Mouse (Mus musculus): ENCODE measurements at regions not wholly inside any gene's neighbourhood (a gene's known extent, or its start where the extent isn't known, plus 50 kb on each side); places are given as distances from the start of the nearest gene placed in this dataset.
A peak's percentile ranks its signal among the peaks of the same experiment; 100 is the strongest.

DNA sequence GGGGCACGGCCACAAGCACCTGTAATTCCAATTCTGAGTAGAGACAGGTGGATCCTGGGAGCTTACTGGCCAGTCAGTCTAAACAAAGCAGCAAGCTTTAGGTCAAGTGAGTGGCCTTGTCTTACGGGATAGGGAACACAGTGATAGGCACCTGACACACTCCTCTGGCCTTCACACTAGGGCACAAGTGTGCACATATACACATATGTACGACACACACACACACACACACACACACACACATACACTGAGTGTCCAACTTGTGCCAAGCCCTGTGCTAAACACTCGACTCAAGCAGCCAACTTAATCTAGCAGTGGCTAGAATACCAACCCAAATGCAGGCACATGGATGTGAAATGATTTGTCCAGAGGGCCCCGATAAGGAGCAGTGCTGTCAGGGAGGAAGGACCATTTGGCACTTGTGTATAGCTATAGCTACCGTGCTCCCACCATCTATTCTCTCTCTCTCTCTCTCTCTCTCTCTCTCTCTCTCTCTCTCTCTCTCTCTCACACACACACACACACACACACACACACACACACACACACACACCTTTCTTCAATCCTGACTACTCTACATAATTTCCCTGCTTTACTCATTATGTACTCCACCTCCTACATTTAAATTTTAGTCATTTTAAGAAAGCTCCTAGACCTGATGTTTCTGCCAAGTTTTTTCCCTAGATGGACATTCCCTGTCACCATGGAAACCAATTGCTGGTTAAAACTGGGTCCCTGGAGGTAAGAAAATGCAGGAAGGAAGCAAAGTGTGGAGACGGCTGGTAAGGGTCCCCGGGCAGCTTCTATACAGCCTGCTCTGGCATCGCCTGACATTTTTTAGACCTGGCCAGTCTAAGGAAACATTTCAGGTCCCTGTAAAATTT, 609.2 kb downstream of the Zfp706 start:
- no peaks in the 10 kb centered on the region for H3K27me3 ChIP-seq (ENCODE audit: insufficient read depth, low read length)
- no peak overlapping the region for H3K27ac ChIP-seq
- 57% methylated on average over 9 of the region's 9 CpGs for WGBS
- no peak overlapping the region for H3K9ac ChIP-seq (replicated peaks; ENCODE audit: low read length)
- H3K36me3 ChIP-seq (ENCODE audit: insufficient read depth, low read length), result no peaks in the 10 kb centered on the region
- TF ChIP-seq CTCF (IDR thresholded peaks at IDR 0.05; ENCODE audit: low read depth), result no peak
- H3K4me2 ChIP-seq (ENCODE audit: low read depth, low read length), result no peak overlapping the region
- peak; percentile 66 for ATAC-seq
- no peak overlapping the region for H3K4me3 ChIP-seq (ENCODE audit: low read length)
- H3K4me1 ChIP-seq (ENCODE audit: insufficient read depth, low read length), result 0 out of 2 replicates have a peak, but pooled peaks cover 5% of the 10 kb centered on the region
- DNase-seq (ENCODE audit: low spot score), result peak; percentile 69
- H3K9me3 ChIP-seq (ENCODE audit: low read length), result no peaks in the 10 kb centered on the region

DNA sequence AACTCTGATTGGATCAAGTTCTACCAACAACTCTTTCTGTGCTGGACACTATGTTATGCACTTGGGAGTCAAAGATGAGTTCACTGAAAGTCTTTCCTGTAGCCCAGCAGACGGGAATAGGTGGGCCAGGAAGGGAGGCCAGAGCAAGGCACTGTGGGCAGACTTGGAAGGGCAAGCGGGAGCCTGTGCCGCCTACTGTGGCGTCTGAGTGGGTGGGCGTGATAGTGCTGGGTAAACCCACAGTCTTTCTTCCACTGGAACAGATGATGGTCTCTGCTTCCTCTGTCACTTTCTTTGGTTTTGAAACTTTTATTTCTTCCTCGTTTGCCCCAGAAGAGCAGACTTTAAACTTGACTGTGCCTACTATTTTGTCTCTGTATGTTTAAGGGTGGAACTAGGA, 610.8 kb downstream of the Zfp706 start:
- H3K4me1 ChIP-seq (ENCODE audit: insufficient read depth, low read length), result 0 out of 2 replicates have a peak, but pooled peaks cover 5% of the 10 kb centered on the region
- 89% methylated on average over 6 of the region's 6 CpGs for WGBS
- H3K27ac ChIP-seq, result no peak overlapping the region
- H3K9ac ChIP-seq (replicated peaks; ENCODE audit: low read length), result no peak overlapping the region
- DNase-seq (ENCODE audit: low spot score) (no peak), ATAC-seq (no peak)
- H3K4me2 ChIP-seq (ENCODE audit: low read depth, low read length), result no peak overlapping the region
- TF ChIP-seq CTCF (IDR thresholded peaks at IDR 0.05; ENCODE audit: low read depth), result no peak
- no peak overlapping the region for H3K4me3 ChIP-seq (ENCODE audit: low read length)
- H3K36me3 ChIP-seq (ENCODE audit: insufficient read depth, low read length), result no peaks in the 10 kb centered on the region
- no peaks in the 10 kb centered on the region for H3K27me3 ChIP-seq (ENCODE audit: insufficient read depth, low read length)
- H3K9me3 ChIP-seq (ENCODE audit: low read length), result no peaks in the 10 kb centered on the region

DNA sequence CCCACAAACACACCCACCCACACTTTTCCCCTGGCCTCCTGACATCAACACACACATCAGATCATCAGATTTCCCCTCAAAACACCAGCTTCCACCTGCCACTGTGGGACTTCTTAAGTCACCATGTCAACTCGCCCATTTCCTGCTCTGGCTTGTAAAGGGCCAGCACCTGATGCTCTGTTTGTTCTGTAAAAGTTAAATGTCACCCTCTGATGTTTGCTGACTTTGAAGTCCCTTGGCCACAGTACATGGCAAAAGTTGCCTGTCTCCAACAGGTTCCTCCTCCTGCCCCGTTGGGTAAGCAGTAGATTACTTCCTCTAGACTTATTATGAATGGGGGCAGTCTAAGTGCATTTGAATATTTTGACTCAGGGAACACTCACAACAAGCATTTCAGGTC, 611.3 kb downstream of the Zfp706 start:
- no peak overlapping the region for H3K27ac ChIP-seq
- H3K27me3 ChIP-seq (ENCODE audit: insufficient read depth, low read length), result no peaks in the 10 kb centered on the region
- 58% methylated on average over 2 of the region's 2 CpGs for WGBS
- 0 out of 2 replicates have a peak, but pooled peaks cover 5% of the 10 kb centered on the region for H3K4me1 ChIP-seq (ENCODE audit: insufficient read depth, low read length)
- DNase-seq (ENCODE audit: low spot score) (no peak), ATAC-seq (no peak)
- TF ChIP-seq CTCF (IDR thresholded peaks at IDR 0.05; ENCODE audit: low read depth), result no peak
- no peak overlapping the region for H3K4me3 ChIP-seq (ENCODE audit: low read length)
- no peak overlapping the region for H3K9ac ChIP-seq (replicated peaks; ENCODE audit: low read length)
- no peaks in the 10 kb centered on the region for H3K9me3 ChIP-seq (ENCODE audit: low read length)
- H3K4me2 ChIP-seq (ENCODE audit: low read depth, low read length), result no peak overlapping the region
- H3K36me3 ChIP-seq (ENCODE audit: insufficient read depth, low read length), result no peaks in the 10 kb centered on the region

DNA sequence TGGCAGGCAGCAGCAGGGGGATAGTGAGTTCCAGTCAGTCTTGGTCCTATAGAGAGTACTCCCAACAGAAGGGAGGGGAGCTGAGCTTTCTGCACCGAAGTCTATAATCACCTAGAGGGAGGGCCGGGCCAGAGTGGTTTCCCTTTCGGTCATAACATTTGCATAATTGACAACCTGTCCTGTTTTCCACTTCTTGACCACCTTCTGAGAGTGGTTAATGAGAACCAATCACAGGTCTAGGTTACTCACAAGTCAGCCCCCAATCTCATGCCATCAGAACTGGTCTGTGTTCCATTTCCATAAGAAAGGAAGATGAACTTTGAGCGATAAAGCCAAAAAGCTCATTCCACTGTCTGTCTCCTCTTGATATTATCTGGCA, 611.9 kb downstream of the Zfp706 start:
- TF ChIP-seq CTCF (IDR thresholded peaks at IDR 0.05; ENCODE audit: low read depth), result no peak
- ATAC-seq (no peak), DNase-seq (ENCODE audit: low spot score) (no peak)
- Histone ChIP-seq H3K4me1 (ENCODE audit: insufficient read depth, low read length) (0 out of 2 replicates have a peak, but pooled peaks cover 5% of the 10 kb centered on the region), H3K4me3 (ENCODE audit: low read length) (no peak overlapping the region), H3K9me3 (ENCODE audit: low read length) (no peaks in the 10 kb centered on the region), H3K9ac (replicated peaks; ENCODE audit: low read length) (no peak overlapping the region), H3K27ac (no peak overlapping the region), H3K36me3 (ENCODE audit: insufficient read depth, low read length) (no peaks in the 10 kb centered on the region), H3K27me3 (ENCODE audit: insufficient read depth, low read length) (no peaks in the 10 kb centered on the region), H3K4me2 (ENCODE audit: low read depth, low read length) (no peak overlapping the region)
- 74% methylated on average over 4 of the region's 4 CpGs for WGBS

DNA sequence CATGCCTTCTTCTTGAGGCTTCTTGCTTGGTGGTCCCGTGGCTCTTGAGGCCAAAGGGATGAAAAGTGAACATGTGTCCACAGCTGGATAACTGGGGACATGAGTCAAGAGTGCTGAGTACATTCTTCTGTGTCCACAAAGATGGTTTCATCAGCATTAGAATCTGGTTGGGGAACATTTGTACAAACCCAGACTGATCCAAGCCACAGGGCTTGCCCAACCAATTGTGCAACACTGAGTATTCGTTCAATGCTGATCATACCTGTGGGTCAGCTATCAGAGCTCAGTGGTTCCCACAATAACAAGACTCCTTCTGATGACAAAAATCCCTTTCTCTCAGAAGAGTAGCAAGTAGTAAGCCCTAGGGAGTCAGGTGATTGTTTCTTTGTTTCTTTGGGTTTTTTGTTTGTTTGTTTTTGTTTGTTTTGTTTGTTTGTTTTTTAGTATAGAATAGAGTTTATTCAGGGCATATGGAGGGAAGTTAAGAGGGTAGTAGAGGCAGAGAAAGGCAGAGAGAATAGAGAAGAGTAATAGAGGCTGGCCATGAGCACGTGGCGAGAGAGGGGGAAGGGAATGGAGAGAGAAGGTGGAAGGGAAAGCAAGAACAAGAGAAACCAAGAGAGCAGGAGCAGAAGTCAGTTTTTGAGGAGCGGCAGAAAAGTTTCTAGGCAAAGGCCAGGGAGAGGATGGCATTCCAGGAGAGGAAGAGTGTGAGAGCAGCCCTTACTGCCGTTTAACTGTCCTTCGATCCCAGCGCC, 612.5 kb downstream of the Zfp706 start:
- Histone ChIP-seq H3K4me1 (ENCODE audit: insufficient read depth, low read length) (0 out of 2 replicates have a peak, but pooled peaks cover 5% of the 10 kb centered on the region), H3K36me3 (ENCODE audit: insufficient read depth, low read length) (no peaks in the 10 kb centered on the region), H3K9me3 (ENCODE audit: low read length) (no peaks in the 10 kb centered on the region), H3K27me3 (ENCODE audit: insufficient read depth, low read length) (no peaks in the 10 kb centered on the region), H3K9ac (replicated peaks; ENCODE audit: low read length) (no peak overlapping the region), H3K4me2 (ENCODE audit: low read depth, low read length) (no peak overlapping the region), H3K4me3 (ENCODE audit: low read length) (no peak overlapping the region), H3K27ac (no peak overlapping the region)
- no peak for ATAC-seq
- TF ChIP-seq CTCF (IDR thresholded peaks at IDR 0.05; ENCODE audit: low read depth), result no peak
- 84% methylated on average over 8 of the region's 8 CpGs for WGBS
- no peak for DNase-seq (ENCODE audit: low spot score)

DNA sequence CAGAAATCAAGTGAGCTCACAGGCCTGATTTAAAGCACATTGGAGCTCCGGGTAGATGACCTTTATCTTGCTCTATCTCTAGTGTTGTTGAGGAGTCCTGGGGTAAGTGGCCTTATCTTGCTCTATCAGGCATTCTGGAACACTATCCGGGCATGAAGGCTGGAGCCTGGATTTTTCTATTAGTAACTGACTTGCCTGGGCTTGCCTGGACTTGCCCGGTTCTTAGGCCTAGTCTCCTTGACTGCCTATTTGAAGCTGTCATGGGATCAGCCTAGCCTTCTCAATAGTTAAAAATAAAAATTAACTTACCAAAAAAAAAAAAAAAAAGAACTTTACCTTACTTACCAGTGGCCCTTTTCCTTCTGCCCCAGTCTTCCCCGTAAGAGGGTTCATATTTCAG, 617.8 kb downstream of the Zfp706 start:
- Histone ChIP-seq H3K4me1 (ENCODE audit: insufficient read depth, low read length) (no peaks in the 10 kb centered on the region), H3K4me3 (ENCODE audit: low read length) (no peak overlapping the region), H3K27me3 (ENCODE audit: insufficient read depth, low read length) (no peaks in the 10 kb centered on the region), H3K9me3 (ENCODE audit: low read length) (no peaks in the 10 kb centered on the region), H3K4me2 (ENCODE audit: low read depth, low read length) (no peak overlapping the region), H3K27ac (no peak overlapping the region), H3K36me3 (ENCODE audit: insufficient read depth, low read length) (no peaks in the 10 kb centered on the region), H3K9ac (replicated peaks; ENCODE audit: low read length) (no peak overlapping the region)
- ATAC-seq (no peak), DNase-seq (ENCODE audit: low spot score) (no peak)
- TF ChIP-seq CTCF (IDR thresholded peaks at IDR 0.05; ENCODE audit: low read depth), result no peak
- 82% methylated on average over 4 of the region's 4 CpGs for whole genome bisulfite sequencing
